In the genomic region with DNA sequence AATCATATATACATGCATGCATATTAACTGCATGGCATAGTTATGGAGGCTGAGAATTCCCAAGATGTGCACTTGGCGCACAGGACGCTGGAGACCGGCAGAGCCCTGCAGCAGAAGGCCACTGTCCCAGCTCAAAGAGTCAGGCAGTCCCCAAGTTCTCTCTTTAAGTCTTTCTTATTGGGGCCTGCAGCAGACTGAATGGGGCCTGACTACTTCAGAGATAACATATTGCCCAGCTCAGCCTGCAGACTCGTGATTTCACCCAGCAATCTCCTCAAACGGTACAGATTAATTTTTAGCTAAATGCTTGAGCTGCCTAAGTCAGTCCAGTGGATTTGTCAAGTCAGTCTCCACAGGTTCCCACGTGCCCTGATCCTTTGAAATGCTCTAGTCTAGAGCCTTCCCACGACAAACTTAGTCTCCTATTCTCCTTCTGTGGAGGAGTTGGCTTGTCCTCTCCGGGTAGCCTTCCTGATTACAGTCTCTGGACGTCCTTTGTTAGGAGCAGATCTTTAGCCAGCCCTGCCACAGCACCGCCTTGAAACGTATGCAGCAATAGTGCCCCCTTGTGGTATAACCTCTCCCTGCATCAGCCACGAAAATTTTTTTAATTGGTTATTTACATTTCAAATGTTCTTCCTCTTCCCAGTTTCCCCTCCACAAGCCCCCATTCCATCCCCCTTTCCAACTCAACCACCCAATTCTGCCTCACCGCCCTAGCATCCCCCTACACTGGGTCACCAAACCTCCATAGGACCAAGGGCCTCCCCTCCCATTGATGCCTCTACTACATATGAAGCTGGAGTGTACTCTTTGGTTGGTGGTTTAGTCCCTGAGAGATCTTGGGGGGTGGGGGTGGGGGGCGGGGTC, we compare ENCODE assay signal across 8 mouse cellular contexts. TPM values are rescaled to one million over a fixed set of nuclear protein-coding genes. Genes with fewer than 3 reads are reported as not detected.
DNase-seq lines count a peak whose midpoint lies in the region; ATAC-seq lines count a peak whose summit lies in the region.

No protein-coding gene starts in this region.

- ATAC-seq in hindbrain, embryonic 14.5 days (ENCODE audit: low FRiP score): peak; percentile 86

- H3K4me3 ChIP-seq in hindbrain, embryonic 14.5 days (replicated peaks; ENCODE audit: low read length): no peak overlapping the region

- WGBS in hindbrain, embryonic 14.5 days: 26% methylated on average over 14 of the region's 14 CpGs

- H3K4me1 ChIP-seq in hindbrain, embryonic 14.5 days (replicated peaks; ENCODE audit: control insufficient read depth, insufficient read depth, low read length): 0 out of 2 replicates have a peak, but pooled peaks cover 4% of the 10 kb centered on the region

- H3K9me3 ChIP-seq in hindbrain, embryonic 14.5 days (ENCODE audit: control insufficient read depth, low read length): no peaks in the 10 kb centered on the region; the same call in 1 of the 2 replicates

- no peaks in the 10 kb centered on the region for H3K36me3 ChIP-seq in hindbrain, embryonic 14.5 days (replicated peaks; ENCODE audit: control insufficient read depth, insufficient read depth)

- no peak overlapping the region for H3K27ac ChIP-seq in hindbrain, embryonic 14.5 days

- H3K9ac ChIP-seq in hindbrain, embryonic 14.5 days: no peak overlapping the region

- no peak overlapping the region for H3K4me2 ChIP-seq in hindbrain, embryonic 14.5 days (replicated peaks)

- no peaks in the 10 kb centered on the region for H3K27me3 ChIP-seq in hindbrain, embryonic 14.5 days (ENCODE audit: control insufficient read depth, insufficient read depth, low read length)

- DNase-seq in R1 (ENCODE audit: low read depth, low spot score): peak; percentile 70
- peak; percentile 81 for DNase-seq in cerebellum, adult 9-11 months
- DNase-seq in frontal cortex, postnatal 25 days (ENCODE audit: low spot score in 2 of 2): peak; percentile 23 to 51
- DNase-seq in hindbrain, embryonic 14.5 days (ENCODE audit: low spot score): peak; percentile 85
- DNase-seq in layer of hippocampus, postnatal 14 days (ENCODE audit: low spot score in 2 of 2): peak; percentile 36 to 63
- DNase-seq in lung, postnatal 10 days: peak; percentile 85
- peak; percentile 85 for DNase-seq in retina, postnatal 1 day
- peak; percentile 74 for DNase-seq in thymus, postnatal 4 days

RNA-seq across cellular contexts. Expression of gene Igf2r, which starts 40.9 kb away (rescaled TPM):
- 13.1 and 14.9 TPM in 2 replicates for polyA plus RNA-seq in hindbrain, embryonic 14.5 days (2014; fragmentation: Nextera tagmentation; extraction: Ambion mirVana)
- total RNA-seq in layer of hippocampus, postnatal 14 days (2021): 10 to 100 TPM; 28.1 TPM

RNA-seq across cellular contexts. Expression of gene Mas1, which starts 57.6 kb away (rescaled TPM):
- 0.31 TPM in 1 of 2 replicates, not detected in the other for polyA plus RNA-seq in hindbrain, embryonic 14.5 days (2014; fragmentation: Nextera tagmentation; extraction: Ambion mirVana)
- total RNA-seq in layer of hippocampus, postnatal 14 days (2021): 10 to 100 TPM; 41.6 to 52.1 TPM
